8 mouse cellular contexts compared by ENCODE assay signal in the genomic region with DNA sequence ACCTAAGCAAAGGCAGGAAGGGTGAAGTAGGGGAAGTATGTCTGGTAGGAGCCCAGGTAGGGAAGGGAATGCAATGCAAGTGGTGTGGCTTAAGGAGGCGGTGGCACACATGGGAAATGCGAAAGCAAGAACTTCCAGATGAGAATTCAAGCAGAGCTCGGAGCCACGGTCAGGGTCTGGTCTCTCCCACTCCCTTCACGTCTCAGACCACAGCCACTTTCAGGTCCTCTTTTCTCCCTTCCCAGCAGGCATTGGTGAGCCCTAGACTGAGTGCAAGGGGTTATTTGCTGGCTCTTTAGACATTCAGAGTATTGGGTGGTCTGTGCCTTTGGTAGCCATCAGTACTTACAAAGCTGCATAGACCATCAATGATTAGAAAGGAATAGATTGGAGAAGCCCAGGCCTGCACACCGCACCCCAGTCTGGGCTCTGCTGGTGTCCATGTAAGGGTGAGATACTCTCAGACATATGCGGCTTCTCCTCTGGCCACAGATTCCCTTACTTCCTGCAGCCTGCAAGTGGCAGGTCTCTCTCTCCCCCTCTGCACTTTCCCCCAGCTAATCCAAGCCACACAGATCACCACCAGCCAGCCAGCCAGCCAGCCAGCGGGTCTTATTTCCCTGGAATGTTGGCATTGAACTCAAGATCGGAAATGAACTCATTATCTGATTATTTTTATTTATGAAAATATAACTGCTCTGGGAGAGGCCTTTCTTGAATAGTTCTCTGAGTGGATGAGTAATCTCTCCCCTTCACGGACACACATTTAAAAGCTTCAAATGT.
DNase-seq lines count a peak whose midpoint lies in the region; ATAC-seq and TF ChIP-seq lines count a peak whose summit lies in the region.

No protein-coding gene starts in this region.

- TF ChIP-seq POLR2A in liver, adult 2 months (IDR thresholded peaks at IDR 0.05; ENCODE audit: extremely low read depth, insufficient read depth, low read length): no peak
- no peak for TF ChIP-seq POLR2A in olfactory bulb, adult 2 months (IDR thresholded peaks at IDR 0.05; ENCODE audit: insufficient read depth, low read depth, low read length)

- H3K9ac ChIP-seq in liver, adult 2 months (ENCODE audit: low read depth, low read length): no peak overlapping the region
- H3K9ac ChIP-seq in liver, embryonic 11.5 days (ENCODE audit: low read depth, low read length): no peak overlapping the region
- H3K9ac ChIP-seq in embryonic facial prominence, embryonic 12.5 days: no peak overlapping the region

- H3K4me2 ChIP-seq in liver, embryonic 11.5 days: no peak overlapping the region
- no peak overlapping the region for H3K4me2 ChIP-seq in embryonic facial prominence, embryonic 12.5 days (replicated peaks)

- no peak for TF ChIP-seq CTCF in liver, adult 2 months (IDR thresholded peaks at IDR 0.05; ENCODE audit: low read depth, low read length)
- no peak for TF ChIP-seq CTCF in olfactory bulb, adult 2 months (IDR thresholded peaks at IDR 0.05; ENCODE audit: insufficient read depth, low read depth, low read length)

- no peaks in the 10 kb centered on the region for H3K9me3 ChIP-seq in liver, embryonic 11.5 days (ENCODE audit: control insufficient read depth, low read length)
- H3K9me3 ChIP-seq in embryonic facial prominence, embryonic 12.5 days: no peaks in the 10 kb centered on the region

- no peak for ATAC-seq in liver, embryonic 11.5 days (replicated peaks; ENCODE audit: low FRiP score)
- no peak; the same call in 1 of the 2 replicates for ATAC-seq in embryonic facial prominence, embryonic 12.5 days (ENCODE audit: insufficient number of reproducible peaks, insufficient read depth, low FRiP score, low TSS enrichment)

- H3K36me3 ChIP-seq in liver, adult 2 months (ENCODE audit: control insufficient read depth, insufficient read depth, low read length): no peaks in the 10 kb centered on the region
- no peaks in the 10 kb centered on the region for H3K36me3 ChIP-seq in liver, embryonic 11.5 days (ENCODE audit: control insufficient read depth, insufficient read depth, low read length)
- no peaks in the 10 kb centered on the region for H3K36me3 ChIP-seq in embryonic facial prominence, embryonic 12.5 days

- peak overlapping the region; percentile 10 for H3K27ac ChIP-seq in liver, adult 2 months (replicated peaks; ENCODE audit: insufficient read depth, low read depth, low read length)
- no peak overlapping the region for H3K27ac ChIP-seq in liver, embryonic 11.5 days (ENCODE audit: low read depth, low read length)
- peak overlapping the region; percentile 59; the same call in 1 of the 2 replicates for H3K27ac ChIP-seq in embryonic facial prominence, embryonic 12.5 days
- 0 out of 2 replicates have a peak overlapping the region, but pooled peaks have one; percentile 7 for H3K27ac ChIP-seq in olfactory bulb, adult 2 months (ENCODE audit: insufficient read depth, low read depth, low read length)

- 73% methylated on average over 10 of the region's 10 CpGs for WGBS in liver, adult 2 months
- WGBS in liver, embryonic 11.5 days: 65% methylated on average over 10 of the region's 10 CpGs
- 65% methylated on average over 10 of the region's 10 CpGs for WGBS in embryonic facial prominence, embryonic 12.5 days
- WGBS in olfactory bulb, adult 2 months: 79% methylated on average over 10 of the region's 10 CpGs

- H3K27me3 ChIP-seq in liver, adult 2 months (ENCODE audit: control insufficient read depth, insufficient read depth, low read length): no peaks in the 10 kb centered on the region
- H3K27me3 ChIP-seq in liver, embryonic 11.5 days (replicated peaks; ENCODE audit: control insufficient read depth, insufficient read depth, low read length): no peaks in the 10 kb centered on the region
- H3K27me3 ChIP-seq in embryonic facial prominence, embryonic 12.5 days: no peaks in the 10 kb centered on the region

- no peaks in the 10 kb centered on the region for H3K79me2 ChIP-seq in liver, adult 2 months (ENCODE audit: control insufficient read depth, insufficient read depth, low read length)

- H3K4me3 ChIP-seq in liver, adult 2 months (ENCODE audit: insufficient read depth, low read depth, low read length): no peak overlapping the region
- H3K4me3 ChIP-seq in liver, embryonic 11.5 days (ENCODE audit: low read depth, low read length): no peak overlapping the region
- no peak overlapping the region for H3K4me3 ChIP-seq in embryonic facial prominence, embryonic 12.5 days
- H3K4me3 ChIP-seq in olfactory bulb, adult 2 months (ENCODE audit: insufficient read depth, low read depth, low read length): no peak overlapping the region

- H3K4me1 ChIP-seq in liver, adult 2 months (ENCODE audit: control insufficient read depth, insufficient read depth, low read length): peaks cover 2% of the 10 kb centered on the region; the same call in 1 of the 2 replicates
- H3K4me1 ChIP-seq in liver, embryonic 11.5 days (replicated peaks; ENCODE audit: control insufficient read depth, insufficient read depth, low read length): no peaks in the 10 kb centered on the region
- peaks cover 18% of the 10 kb centered on the region for H3K4me1 ChIP-seq in embryonic facial prominence, embryonic 12.5 days
- H3K4me1 ChIP-seq in olfactory bulb, adult 2 months (ENCODE audit: control insufficient read depth, insufficient read depth, low read length): no peaks in the 10 kb centered on the region

- DNase-seq in liver, adult 2 months (ENCODE audit: extremely low read depth, low read depth, low spot score): no peak
- no peak for DNase-seq in liver, embryonic 11.5 days (ENCODE audit: low spot score)
- DNase-seq in kidney, postnatal 36 days: peak; percentile 50 to 53
- DNase-seq in urinary bladder, postnatal 36 days (ENCODE audit: low spot score in 2 of 2): no peak
- DNase-seq in layer of hippocampus, adult 9-10 months (ENCODE audit: low spot score): no peak
- no peak for DNase-seq in testis, postnatal 14 days (ENCODE audit: low spot score)

Comparison
In these comparisons a context has a peak if more than half of its experiments do, and no peak if none do; other contexts are left out.
1. DNase-seq: peak in kidney, postnatal 36 days (2 of 2); none in liver, adult 2 months (single experiment), liver, embryonic 11.5 days (single experiment), urinary bladder, postnatal 36 days (0 of 2), layer of hippocampus, adult 9-10 months (single experiment) and testis, postnatal 14 days (single experiment).